Comparison of ENCODE assay signal across 17 mouse cellular contexts in genomic region chr10:62033748-62034147, GRCm38 (mm10). TPM values are rescaled to one million over a fixed set of nuclear protein-coding genes. Genes with fewer than 3 reads are reported as not detected.
A peak's percentile ranks its signal among the peaks of the same experiment; 100 is the strongest.
DNase-seq lines count a peak whose midpoint lies in the region; ATAC-seq lines count a peak whose summit lies in the region.
"Had no signal": no experiment of that assay in that cellular context is flagged by ENCODE, and none has a peak within 500 bp of the region (broad histone marks: within the 10 kb centered on the region; RNA-seq: fewer than 3 reads in every experiment).

No protein-coding gene starts in this region.

- DNase-seq in heart, adult 18-20 months, result peak; percentile 57 to 71
- peak; percentile 72 for DNase-seq in R1 (ENCODE audit: low read depth, low spot score)
- peak; percentile 50 to 53 for DNase-seq in heart, adult 9 months (ENCODE audit: low spot score in 2 of 2)
- DNase-seq in heart, postnatal 25 days (ENCODE audit: low spot score), result peak; percentile 23
- DNase-seq in right cerebral cortex, adult 18-20 months, result no peak
- DNase-seq in adrenal gland, adult 8-10 months, result no peak
- DNase-seq: kidney, adult 9 months; liver, embryonic 13.5 days; thymus, postnatal 36 days had no signal

- H3K4me3 ChIP-seq in heart, embryonic 11.5 days (ENCODE audit: low read depth, low read length), result no peak overlapping the region
- H3K4me3 ChIP-seq in hindbrain, embryonic 16.5 days (ENCODE audit: low read length), result no peak overlapping the region
- H3K4me3 ChIP-seq: erythroblast, embryonic 14.5 days; forebrain, embryonic 15.5 days; liver, embryonic 13.5 days; neural tube, embryonic 12.5 days had no signal

- intact Hi-C loops in heart, postnatal 25 days (cut with DNase I), result no loop called here

- H3K4me2 ChIP-seq in heart, embryonic 11.5 days, result no peak overlapping the region
- no peak overlapping the region for H3K4me2 ChIP-seq in hindbrain, embryonic 16.5 days (ENCODE audit: low read length)
- H3K4me2 ChIP-seq: forebrain, embryonic 15.5 days; liver, embryonic 13.5 days; neural tube, embryonic 12.5 days had no signal

- no peak overlapping the region for H3K9ac ChIP-seq in heart, embryonic 11.5 days (ENCODE audit: low read depth, low read length)
- no peak overlapping the region for H3K9ac ChIP-seq in hindbrain, embryonic 16.5 days (ENCODE audit: low read depth, low read length)
- H3K9ac ChIP-seq: forebrain, embryonic 15.5 days; liver, embryonic 13.5 days; neural tube, embryonic 12.5 days had no signal

- no peak overlapping the region for H3K27ac ChIP-seq in heart, embryonic 11.5 days (ENCODE audit: low read depth, low read length)
- no peak overlapping the region for H3K27ac ChIP-seq in hindbrain, embryonic 16.5 days (ENCODE audit: low read depth, low read length)
- H3K27ac ChIP-seq: forebrain, embryonic 15.5 days; liver, embryonic 13.5 days; neural tube, embryonic 12.5 days had no signal

- no peaks in the 10 kb centered on the region for H3K9me3 ChIP-seq in heart, embryonic 11.5 days (replicated peaks; ENCODE audit: control insufficient read depth, low read length)
- no peaks in the 10 kb centered on the region for H3K9me3 ChIP-seq in hindbrain, embryonic 16.5 days (ENCODE audit: control insufficient read depth, low read length)
- H3K9me3 ChIP-seq: forebrain, embryonic 15.5 days; liver, embryonic 13.5 days had no signal

- no peaks in the 10 kb centered on the region for H3K36me3 ChIP-seq in heart, embryonic 11.5 days (ENCODE audit: control insufficient read depth, insufficient read depth, low read length)
- H3K36me3 ChIP-seq in hindbrain, embryonic 16.5 days (ENCODE audit: control insufficient read depth, insufficient read depth, low read length), result no peaks in the 10 kb centered on the region
- H3K36me3 ChIP-seq: forebrain, embryonic 15.5 days; liver, embryonic 13.5 days; neural tube, embryonic 12.5 days had no signal

- 62% methylated on average over 5 of the region's 5 CpGs for WGBS in heart, embryonic 11.5 days (ENCODE audit: insufficient replicate concordance)
- 88% methylated on average over 5 of the region's 5 CpGs for WGBS in hindbrain, embryonic 16.5 days

- no peak for ATAC-seq in heart, embryonic 11.5 days (replicated peaks; ENCODE audit: insufficient number of reproducible peaks, low FRiP score, low TSS enrichment)
- no peak for ATAC-seq in hindbrain, embryonic 16.5 days
- ATAC-seq: forebrain, embryonic 15.5 days; Patski had no signal

- H3K4me1 ChIP-seq in heart, embryonic 11.5 days (ENCODE audit: control insufficient read depth, insufficient read depth, low read length), result no peaks in the 10 kb centered on the region
- H3K4me1 ChIP-seq in hindbrain, embryonic 16.5 days (ENCODE audit: control insufficient read depth, insufficient read depth, low read depth, low read length), result no peaks in the 10 kb centered on the region
- H3K4me1 ChIP-seq: forebrain, embryonic 15.5 days; liver, embryonic 13.5 days; neural tube, embryonic 12.5 days had no signal

- no peaks in the 10 kb centered on the region for H3K27me3 ChIP-seq in heart, embryonic 11.5 days (ENCODE audit: control insufficient read depth, insufficient read depth, low read length)
- no peaks in the 10 kb centered on the region for H3K27me3 ChIP-seq in hindbrain, embryonic 16.5 days (replicated peaks; ENCODE audit: control insufficient read depth, insufficient read depth, low read length)
- H3K27me3 ChIP-seq: forebrain, embryonic 15.5 days; liver, embryonic 13.5 days; neural tube, embryonic 12.5 days had no signal

RNA-seq across cellular contexts. Expression of gene Col13a1, which starts 54.8 kb away (rescaled TPM):
- under 1 TPM; 0.49 to 0.72 TPM for total RNA-seq in heart, adult 18-20 months (2021)
- 9.4 and 12.9 TPM in 2 replicates for polyA plus RNA-seq in heart, embryonic 11.5 days (2014; fragmentation: Nextera tagmentation; extraction: Ambion mirVana)
- under 1 TPM; 0.78 to 0.86 TPM for total RNA-seq in heart, postnatal 25 days (2021)
- 2.4 and 3.1 TPM in 2 replicates for polyA plus RNA-seq in hindbrain, embryonic 16.5 days (2015; fragmentation: Nextera tagmentation; extraction: Ambion mirVana)
- total RNA-seq in adrenal gland, adult 8-10 months (2022), result 10 to 100 TPM in 2 of 4 experiments, 1 to 10 TPM in 2; 7.9 to 12.3 (median 10.3) TPM
- total RNA-seq: granulocyte monocyte progenitor cell, adult 5-6 weeks; megakaryocyte, adult 5-6 weeks had no signal
- polyA plus RNA-seq: Patski had no signal

Comparison
In these comparisons a context has a peak if more than half of its experiments do, and no peak if none do; other contexts are left out.
1. DNase-seq: peak in heart, adult 18-20 months (2 of 2), R1 (single experiment), heart, adult 9 months (2 of 2) and heart, postnatal 25 days (single experiment); none in right cerebral cortex, adult 18-20 months (single experiment) and adrenal gland, adult 8-10 months (single experiment).
2. RNA of gene Col13a1, which starts 54.8 kb away (total RNA-seq): 7.9 to 12.3 TPM in adrenal gland, adult 8-10 months; 0.78 to 0.86 TPM in heart, postnatal 25 days and 0.49 to 0.72 TPM in heart, adult 18-20 months; every median in the first group is over 4 times any median in the second.